In genomic region chr13:109440331-109440730, GRCm38 (mm10) we compare ENCODE assay signal across 8 mouse cellular contexts.
DNase-seq lines count a peak whose midpoint lies in the region; ATAC-seq and TF ChIP-seq lines count a peak whose summit lies in the region.

No protein-coding gene starts in this region.

- no peak for TF ChIP-seq CTCF in lung, postnatal 0 days (IDR thresholded peaks at IDR 0.05)

- peak overlapping the region; percentile 56 for H3K4me2 ChIP-seq in hindbrain, embryonic 12.5 days (replicated peaks)
- H3K4me2 ChIP-seq in lung, postnatal 0 days (replicated peaks; ENCODE audit: low read depth, low read length) = peak overlapping the region; percentile 73

- H3K4me3 ChIP-seq in hindbrain, embryonic 12.5 days = peak overlapping the region; percentile 48
- peak overlapping the region; percentile 51 for H3K4me3 ChIP-seq in lung, postnatal 0 days (ENCODE audit: low read depth, low read length)

- H3K27me3 ChIP-seq in hindbrain, embryonic 12.5 days = no peaks in the 10 kb centered on the region
- no peaks in the 10 kb centered on the region for H3K27me3 ChIP-seq in lung, postnatal 0 days (replicated peaks; ENCODE audit: insufficient read depth, low read length)

- ATAC-seq in hindbrain, embryonic 12.5 days (ENCODE audit: low FRiP score) = peak; percentile 84
- ATAC-seq in lung, postnatal 0 days = peak; percentile 79

- no peak for TF ChIP-seq EP300 in lung, postnatal 0 days (IDR thresholded peaks at IDR 0.05)

- DNase-seq in Muller cell, postnatal 12 days (ENCODE audit: inconsistent ontology term) = peak; percentile 77
- DNase-seq in cerebellum, adult 9-10 months = peak; percentile 66
- DNase-seq in frontal cortex, postnatal 10 days (ENCODE audit: low spot score in 2 of 2) = peak; percentile 27 to 58
- DNase-seq in layer of hippocampus, postnatal 14 days (ENCODE audit: low spot score in 2 of 2) = peak; percentile 39 to 70
- peak; percentile 95 for DNase-seq in lung, postnatal 0 days (ENCODE audit: low spot score)
- peak; percentile 34 for DNase-seq in ovary, postnatal 14 days (ENCODE audit: low spot score)
- peak; percentile 22 for DNase-seq in urinary bladder, adult 2 months (ENCODE audit: low spot score)

- 5% methylated on average over 8 of the region's 8 CpGs for WGBS in hindbrain, embryonic 12.5 days
- WGBS in lung, postnatal 0 days = 0% methylated on average over 8 of the region's 8 CpGs

- peaks cover 25% of the 10 kb centered on the region for H3K4me1 ChIP-seq in hindbrain, embryonic 12.5 days
- peaks cover 5% of the 10 kb centered on the region; the same call in 1 of the 2 replicates for H3K4me1 ChIP-seq in lung, postnatal 0 days (ENCODE audit: insufficient read depth, low read depth, low read length)

- H3K36me3 ChIP-seq in hindbrain, embryonic 12.5 days = no peaks in the 10 kb centered on the region
- H3K36me3 ChIP-seq in lung, postnatal 0 days (ENCODE audit: insufficient read depth, low read length) = no peaks in the 10 kb centered on the region

- H3K27ac ChIP-seq in hindbrain, embryonic 12.5 days = peak overlapping the region; percentile 91
- H3K27ac ChIP-seq in lung, postnatal 0 days (ENCODE audit: low read length) = peak overlapping the region; percentile 71

- H3K9me3 ChIP-seq in hindbrain, embryonic 12.5 days (replicated peaks) = no peaks in the 10 kb centered on the region
- H3K9me3 ChIP-seq in lung, postnatal 0 days (ENCODE audit: low read length) = no peaks in the 10 kb centered on the region

- peak overlapping the region; percentile 71 for H3K9ac ChIP-seq in hindbrain, embryonic 12.5 days
- H3K9ac ChIP-seq in lung, postnatal 0 days (replicated peaks; ENCODE audit: low read depth) = peak overlapping the region; percentile 34; the same call in 1 of the 2 replicates

Comparison
In these comparisons a context has a peak if more than half of its experiments do, and no peak if none do; other contexts are left out.
1. Peak in every context shown above with its lines: DNase-seq, ATAC-seq, H3K4me3 ChIP-seq and H3K27ac ChIP-seq.
2. DNase-seq: peak in every context shown above with its lines; median percentile 95 in lung, postnatal 0 days; 77 in Muller cell, postnatal 12 days; 66 in cerebellum, adult 9-10 months; 54 in layer of hippocampus, postnatal 14 days; 42 in frontal cortex, postnatal 10 days; 34 in ovary, postnatal 14 days; 22 in urinary bladder, adult 2 months.